Mouse (Mus musculus) liver, adult 2 months (tissue): ENCODE results near the gene Lsr. TPM values are rescaled to one million over a fixed set of nuclear protein-coding genes. Genes with fewer than 3 reads are reported as not detected.

Experiments used
- DNase-seq: peaks from one replicate; pipeline ENCODE4 v3.0.0-alpha.2; 2011; ENCODE audit warnings: low read depth, low spot score; ENCODE audit errors: extremely low read depth
- H3K27ac ChIP-seq: fragments of 200-500 bp; replicated peaks from 2 replicates; pipeline ENCODE4 v1.5.1; 2012; ENCODE audit warnings: low read depth, mild to moderate bottlenecking, control low read depth, inconsistent platforms, low read length; ENCODE audit not compliant: insufficient read depth
- H3K27me3 ChIP-seq: fragments of 200-500 bp; 2 replicates; pipeline ENCODE4 v1.6.1; 2012; ENCODE audit warnings: mild to moderate bottlenecking, moderate library complexity, low read length, inconsistent platforms; ENCODE audit not compliant: control insufficient read depth, insufficient read depth
- H3K36me3 ChIP-seq: fragments of 200-500 bp; 2 replicates; pipeline ENCODE4 v1.6.1; 2012; ENCODE audit warnings: low read length, inconsistent platforms; ENCODE audit not compliant: control insufficient read depth, insufficient read depth
- H3K4me1 ChIP-seq: fragments of 200-500 bp; 2 replicates; pipeline ENCODE4 v1.6.1; 2011; ENCODE audit warnings: low read length; ENCODE audit not compliant: control insufficient read depth, insufficient read depth
- H3K4me3 ChIP-seq: fragments of 200-500 bp; 2 replicates; pipeline ENCODE4 v1.5.1; 2011; ENCODE audit warnings: low read depth, mild to moderate bottlenecking, control low read depth, low read length, moderate library complexity; ENCODE audit not compliant: insufficient read depth
- H3K79me2 ChIP-seq: fragments of 200-500 bp; 2 replicates; pipeline ENCODE4 v1.6.1; 2012; ENCODE audit warnings: inconsistent platforms, mild to moderate bottlenecking, low read length, moderate library complexity; ENCODE audit not compliant: control insufficient read depth, insufficient read depth
- H3K9ac ChIP-seq: fragments of 200-500 bp; 2 replicates; pipeline ENCODE4 v1.6.1; 2012; ENCODE audit warnings: low read depth, mild to moderate bottlenecking, control low read depth, inconsistent platforms, low read length
- CTCF ChIP-seq: fragments of 200-500 bp; IDR thresholded peaks from 2 replicates; pipeline ENCODE4 v1.5.1; 2011; ENCODE audit warnings: low read depth, low read length, control low read depth
- POLR2A ChIP-seq: fragments of 200-500 bp; IDR thresholded peaks from 2 replicates; pipeline ENCODE4 v1.6.1; 2011; ENCODE audit warnings: low read length, control low read depth; ENCODE audit not compliant: insufficient read depth; ENCODE audit errors: extremely low read depth
- WGBS: fragments of 180-500 bp; shearing (Covaris S2); methylation state at CpG from one replicate; pipeline ENCODE4 v1.1.7; 2018; 5-methylcytosine and 5-hydroxymethylcytosine counted together
- polyA plus RNA-seq: library from polyadenylated mRNA; depleted of rRNA; stranded (reverse); fragments of >200 nt; gene quantifications from 2 replicates; pipeline ENCODE4 v1.2.3, GENCODE M21; 2012
- total RNA-seq: library from RNA; depleted of rRNA; stranded (reverse); fragments of >200 nt; gene quantifications from 2 replicates; pipeline ENCODE4 v1.2.3, GENCODE M21; 2014

Gene Lsr
- total and polyA plus RNA-seq, 2 experiments = 75.7 to 362 TPM

DNA sequence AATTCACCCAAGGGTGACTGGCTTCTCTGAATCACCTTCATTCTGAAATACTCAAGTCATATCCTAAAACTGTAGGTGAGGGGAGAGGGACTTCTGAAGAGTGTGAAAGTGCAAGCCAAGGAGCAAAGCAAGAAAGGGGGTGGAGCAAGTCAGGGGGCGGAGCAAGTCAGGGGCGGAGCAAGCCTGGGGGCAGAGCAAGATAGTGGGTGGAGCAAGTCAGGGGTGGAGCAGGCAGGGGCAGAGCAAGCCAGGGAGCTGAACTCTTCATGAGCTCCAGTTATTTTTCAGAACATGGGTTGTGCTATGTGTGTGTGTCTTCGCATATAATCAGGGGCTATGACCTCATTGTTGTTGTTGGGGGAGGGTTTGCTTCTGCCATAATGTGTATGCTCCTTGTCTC is 53.0 kb downstream of the Lsr start:
- 73% methylated on average over 3 of the region's 3 CpGs for WGBS
- H3K9ac ChIP-seq = no peak overlapping the region
- DNase-seq = no peak

DNA sequence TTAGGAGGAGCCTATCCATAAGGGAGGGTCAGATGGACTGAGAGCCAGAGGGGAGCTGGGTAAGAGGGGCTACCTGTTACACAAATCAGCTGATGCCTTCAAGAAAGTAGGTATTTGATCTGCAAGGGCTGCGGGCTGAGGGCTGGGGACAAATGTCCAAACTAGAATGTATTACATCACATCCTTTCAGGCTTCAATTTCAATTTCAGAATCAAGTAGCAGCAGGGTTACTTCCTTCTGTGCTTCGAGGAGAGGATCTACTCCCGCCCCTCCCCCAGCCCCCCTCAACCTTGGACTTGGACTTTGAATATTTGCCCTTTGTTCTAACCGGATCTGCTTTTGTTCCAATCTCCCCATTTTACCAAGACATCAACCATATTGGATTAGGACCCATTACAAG is 56.0 kb downstream of the Lsr start:
- H3K79me2 ChIP-seq = no peaks in the 10 kb centered on the region
- no peak for DNase-seq
- 62% methylated on average over 4 of the region's 4 CpGs for WGBS
- no peaks in the 10 kb centered on the region for H3K36me3 ChIP-seq
- H3K27me3 ChIP-seq = no peaks in the 10 kb centered on the region
- no peak overlapping the region for H3K27ac ChIP-seq
- TF ChIP-seq CTCF = no peak
- no peak for TF ChIP-seq POLR2A
- H3K4me3 ChIP-seq = no peak overlapping the region
- no peak overlapping the region for H3K9ac ChIP-seq
- no peaks in the 10 kb centered on the region for H3K4me1 ChIP-seq

More for the DNA sequence above, 53.0 kb downstream of the Lsr start:
- no peak overlapping the region for H3K4me3 ChIP-seq
- no peaks in the 10 kb centered on the region for H3K4me1 ChIP-seq
- no peaks in the 10 kb centered on the region for H3K27me3 ChIP-seq
- TF ChIP-seq POLR2A (no peak), CTCF (no peak)
- no peak overlapping the region for H3K27ac ChIP-seq
- H3K36me3 ChIP-seq = no peaks in the 10 kb centered on the region
- H3K79me2 ChIP-seq = no peaks in the 10 kb centered on the region

DNA sequence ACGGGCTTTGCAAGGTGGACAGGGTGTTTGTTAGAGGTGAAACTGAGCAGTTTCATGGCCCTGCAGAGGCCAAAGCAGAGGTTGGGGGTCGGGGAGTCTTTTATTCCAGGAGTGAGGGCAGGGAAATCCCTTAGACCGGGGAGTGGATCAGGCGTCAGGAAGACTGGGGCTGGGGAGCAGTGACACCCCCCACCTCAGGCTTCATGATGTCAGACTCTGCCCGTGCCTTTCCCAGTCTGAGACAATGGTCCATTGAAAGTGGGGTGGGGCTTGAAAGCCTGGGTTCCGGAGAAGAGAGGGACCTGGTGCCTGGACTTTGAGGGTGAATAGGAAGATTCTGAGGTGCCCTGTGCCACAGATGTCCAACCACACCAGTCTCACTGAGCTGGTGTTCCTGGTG is 56.6 kb downstream of the Lsr start:
- Histone ChIP-seq H3K27me3 (no peaks in the 10 kb centered on the region), H3K27ac (no peak overlapping the region), H3K9ac (no peak overlapping the region), H3K79me2 (no peaks in the 10 kb centered on the region), H3K36me3 (no peaks in the 10 kb centered on the region), H3K4me3 (no peak overlapping the region), H3K4me1 (no peaks in the 10 kb centered on the region)
- no peak for TF ChIP-seq CTCF
- TF ChIP-seq POLR2A = no peak
- no peak for DNase-seq
- 64% methylated on average over 6 of the region's 6 CpGs for WGBS

DNA sequence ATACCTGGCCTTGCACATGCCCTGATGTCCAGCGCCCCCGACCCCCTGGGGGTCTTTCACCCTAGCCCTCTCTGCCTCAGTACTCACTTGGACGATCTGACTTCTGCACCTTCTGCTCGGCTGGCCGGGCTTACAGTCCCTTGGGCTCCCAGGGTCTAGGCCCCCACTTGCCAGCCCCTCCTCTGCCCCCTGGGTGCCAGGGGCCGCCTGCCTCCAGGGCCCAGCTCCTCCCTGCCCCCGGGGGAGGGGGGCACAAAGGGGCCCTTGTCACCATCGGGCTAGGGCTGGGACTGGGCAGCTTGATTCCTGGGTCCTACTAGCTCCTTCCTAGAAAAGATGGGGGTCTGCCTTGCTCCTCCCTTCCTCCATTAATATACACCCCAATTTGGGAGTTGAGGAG is 58.5 kb downstream of the Lsr start, which contains the start of gene Mag:
Mag (minus strand) TSS at position 142 of the 400 bp plus-strand sequence.
- Histone ChIP-seq H3K9ac (no peak within 1 kb of the TSS), H3K36me3 (no peaks in the 10 kb centered on the region), H3K4me1 (no peaks in the 10 kb centered on the region; the same call in 1 of the 2 replicates), H3K4me3 (no peak within 1 kb of the TSS), H3K27me3 (no peaks in the 10 kb centered on the region), H3K27ac (no peak within 1 kb of the TSS), H3K79me2 (no peaks in the 10 kb centered on the region)
- TF ChIP-seq POLR2A (no peak), CTCF (no peak)
- WGBS = 92% methylated on average over 8 of the region's 8 CpGs
- no peak for DNase-seq

DNA sequence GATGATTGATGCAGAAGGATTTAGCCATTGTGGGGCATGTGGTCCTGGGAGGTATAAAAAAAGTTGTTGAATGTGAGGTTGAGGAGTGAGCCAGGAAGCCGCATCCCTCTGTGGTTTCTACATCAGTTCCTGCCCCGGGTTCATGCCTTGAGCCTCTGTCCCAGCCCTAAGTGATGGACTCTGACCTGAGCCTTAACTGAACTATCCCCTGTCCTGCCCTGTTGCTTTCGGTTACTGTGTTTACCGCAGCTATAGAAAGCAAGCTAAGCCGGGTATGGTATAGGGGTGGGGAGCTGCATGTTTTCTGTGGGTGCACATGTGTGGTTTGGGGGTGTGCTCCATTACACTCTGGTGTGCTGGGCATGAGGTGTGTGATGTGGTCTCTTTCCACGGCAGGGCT is 63.5 kb downstream of the Lsr start:
- H3K4me1 ChIP-seq = no peaks in the 10 kb centered on the region; the same call in 1 of the 2 replicates
- peaks cover 2% of the 10 kb centered on the region; the same call in 1 of the 2 replicates for H3K27me3 ChIP-seq
- H3K27ac ChIP-seq = no peak overlapping the region
- no peak overlapping the region for H3K4me3 ChIP-seq
- no peaks in the 10 kb centered on the region for H3K79me2 ChIP-seq
- no peaks in the 10 kb centered on the region for H3K36me3 ChIP-seq
- no peak overlapping the region for H3K9ac ChIP-seq
- 31% methylated on average over 6 of the region's 6 CpGs for WGBS
- TF ChIP-seq POLR2A = no peak
- no peak for TF ChIP-seq CTCF
- no peak for DNase-seq

DNA sequence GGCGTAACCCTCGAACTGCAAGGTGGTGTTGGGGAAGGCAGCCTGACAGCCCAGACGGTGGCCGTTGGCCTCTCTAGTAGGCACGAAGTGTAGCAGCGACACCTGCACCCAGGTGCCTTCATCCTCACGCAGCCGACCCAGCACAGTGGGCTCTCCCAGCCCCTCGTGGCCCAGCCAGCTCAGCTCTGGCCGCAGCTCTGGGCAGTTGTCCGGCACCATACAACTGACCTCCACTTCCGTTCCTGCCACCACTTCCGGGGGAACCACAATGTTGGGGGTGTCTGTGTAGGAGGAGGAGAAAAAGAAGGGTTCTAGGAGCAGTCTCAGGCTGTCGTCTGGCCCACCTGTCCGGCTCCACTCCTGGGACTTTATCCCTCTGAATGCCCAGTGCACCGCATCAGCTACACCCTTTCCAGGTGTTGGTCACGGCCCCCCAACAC is 64.3 kb downstream of the Lsr start:
- DNase-seq = no peak
- H3K4me3 ChIP-seq = peak overlapping the region; percentile 47; the same call in 1 of the 2 replicates
- peaks cover 2% of the 10 kb centered on the region; the same call in 1 of the 2 replicates for H3K27me3 ChIP-seq
- no peaks in the 10 kb centered on the region; the same call in 1 of the 2 replicates for H3K4me1 ChIP-seq
- no peaks in the 10 kb centered on the region for H3K79me2 ChIP-seq
- WGBS = 45% methylated on average over 17 of the region's 17 CpGs
- H3K36me3 ChIP-seq = no peaks in the 10 kb centered on the region
- H3K27ac ChIP-seq = no peak overlapping the region
- H3K9ac ChIP-seq = peak overlapping the region; percentile 7; the same call in 1 of the 2 replicates
- TF ChIP-seq POLR2A = no peak
- TF ChIP-seq CTCF = no peak
